Mouse (Mus musculus): Measurements from ENCODE around the gene Ighmbp2. TPM values are rescaled to one million over a fixed set of nuclear protein-coding genes. Genes with fewer than 3 reads are reported as not detected.

Gene Ighmbp2
- total and polyA plus RNA-seq, 3 experiments: 7.1 to 11.2 (median 10.3) TPM

DNA sequence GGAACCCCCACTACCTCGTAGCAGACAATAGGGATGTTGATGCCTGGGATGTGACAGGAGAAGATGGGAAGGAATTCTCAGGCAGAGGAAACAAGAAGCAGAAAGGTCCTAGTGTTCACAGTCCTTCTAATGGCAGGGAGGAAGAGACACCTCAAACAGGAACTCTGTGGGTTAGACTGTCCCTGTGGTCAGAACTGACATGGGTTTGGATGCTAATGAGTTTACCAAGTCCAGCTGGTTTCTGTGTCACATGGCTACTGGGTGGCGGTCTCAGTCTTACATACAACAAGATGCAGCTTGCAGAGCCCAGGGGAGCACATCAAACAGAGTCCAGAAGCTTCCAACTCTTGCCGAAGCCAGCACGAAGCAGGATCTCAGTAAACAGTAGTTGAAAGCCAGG is 21.2 kb upstream of the Ighmbp2 start:
- in situ Hi-C loops (cut with MboI; ENCODE audit: low pct_ligation_motif_present, low pct_unique_long_range_greater_than_20kb, low sequenced_read_pairs): no loop called here

DNA sequence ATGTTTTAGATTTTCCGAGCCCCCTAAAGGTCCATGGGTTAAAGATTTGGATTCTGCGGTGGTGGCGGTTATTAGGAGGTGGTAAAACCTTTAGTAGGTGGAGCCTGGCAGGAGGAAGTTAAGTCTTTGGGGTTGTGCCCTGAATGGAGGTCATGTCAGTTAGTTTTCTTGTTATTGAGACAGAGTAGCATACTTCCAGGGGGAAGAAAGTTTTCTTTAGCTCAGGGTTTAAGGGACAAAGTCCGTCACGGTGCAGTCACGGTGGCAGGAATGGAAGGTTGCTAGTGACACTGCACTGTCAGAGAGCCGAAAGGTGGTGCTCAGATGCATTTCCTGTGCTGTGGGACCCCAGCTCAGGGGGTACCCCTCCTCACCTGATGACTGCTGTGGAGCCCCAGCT is 15.0 kb upstream of the Ighmbp2 start:
- dilution Hi-C loops (cut with MboI; ENCODE audit: extremely low pct_ligation_motif_present, extremely low pct_unique_long_range_greater_than_20kb, low sequenced_read_pairs): no loop called here
- Histone ChIP-seq H3K9ac (ENCODE audit: insufficient read depth, low read depth) (no peak overlapping the region), H3K4me2 (ENCODE audit: insufficient read depth, low read depth, poor library complexity, severe bottlenecking) (no peak overlapping the region), H3K4me1 (ENCODE audit: control insufficient read depth in 1 of 2, insufficient read depth in 2 of 2) (no peaks in the 10 kb centered on the region), H3K27ac (ENCODE audit: insufficient read depth, low read depth) (no peak overlapping the region), H3K4me3 (replicated peaks in 1 of 3; ENCODE audit: low read depth in 2 of 3, low read length in 2 of 3, poor library complexity in 1 of 3) (no peak overlapping the region), H3K27me3 (replicated peaks) (no peaks in the 10 kb centered on the region), H3K9me3 (replicated peaks; ENCODE audit: low read length) (no peaks in the 10 kb centered on the region), H3K79me2 (replicated peaks; ENCODE audit: control insufficient read depth, extremely low read depth, insufficient read depth, poor library complexity, severe bottlenecking) (no peaks in the 10 kb centered on the region), H3K36me3 (replicated peaks in 1 of 2; ENCODE audit: control insufficient read depth in 1 of 2, insufficient read depth in 1 of 2, low read length in 1 of 2) (peaks cover 0 to 16% of the 10 kb centered on the region in 2 experiments)
- TF ChIP-seq PAX5 (IDR thresholded peaks at IDR 0.05; ENCODE audit: low read length) (no peak), SIN3A (IDR thresholded peaks at IDR 0.05; ENCODE audit: low read length) (no peak), MYC (IDR thresholded peaks at IDR 0.05; ENCODE audit: low read depth, low read length) (no peak), MXI1 (IDR thresholded peaks at IDR 0.05; ENCODE audit: low read depth, low read length) (no peak), HCFC1 (IDR thresholded peaks at IDR 0.05; ENCODE audit: low read depth, low read length) (no peak), POLR2AphosphoS2 (IDR thresholded peaks at IDR 0.05; ENCODE audit: low read depth, low read length) (no peak), IRF4 (IDR thresholded peaks at IDR 0.05; ENCODE audit: low read depth, low read length) (no peak), TCF12 (IDR thresholded peaks at IDR 0.05; ENCODE audit: low read depth, low read length) (no peak), ZMIZ1 (IDR thresholded peaks at IDR 0.05; ENCODE audit: low read depth, low read length) (no peak), KAT2A (IDR thresholded peaks at IDR 0.05; ENCODE audit: insufficient replicate concordance, low read length) (no peak), NRF1 (IDR thresholded peaks at IDR 0.05; ENCODE audit: low read depth, low read length) (no peak), ZC3H11A (IDR thresholded peaks at IDR 0.05; ENCODE audit: low read depth, low read length) (no peak), NELFE (IDR thresholded peaks at IDR 0.05; ENCODE audit: low read depth, low read length) (no peak), JUN (IDR thresholded peaks at IDR 0.05; ENCODE audit: insufficient read depth, low read depth, low read length) (no peak), SMC3 (IDR thresholded peaks at IDR 0.05; ENCODE audit: low read depth, low read length) (no peak)
- in situ Hi-C loops (cut with MboI; ENCODE audit: low pct_ligation_motif_present, low pct_unique_long_range_greater_than_20kb, low sequenced_read_pairs): no loop called here
- no peak for DNase-seq (ENCODE audit: extremely low read depth)

More for the DNA sequence above, 21.2 kb upstream of the Ighmbp2 start:
- peaks cover 4 to 8% of the 10 kb centered on the region in 2 experiments; a peak in 3 of 4 replicates for H3K4me1 ChIP-seq (ENCODE audit: control insufficient read depth in 1 of 2, insufficient read depth in 2 of 2)
- H3K4me2 ChIP-seq (ENCODE audit: insufficient read depth, low read depth, poor library complexity, severe bottlenecking): no peak overlapping the region
- H3K27me3 ChIP-seq (replicated peaks): peaks cover 3% of the 10 kb centered on the region
- TF ChIP-seq BHLHE40 (IDR thresholded peaks at IDR 0.05; ENCODE audit: low read depth, low read length) (0 out of 2 replicates have a peak, but pooled peaks have one; percentile 23), EP300 (IDR thresholded peaks at IDR 0.05; ENCODE audit: low read length) (0 out of 2 replicates have a peak, but pooled peaks have one; percentile 16), CHD2 (IDR thresholded peaks at IDR 0.05; ENCODE audit: low read length) (no peak), ETS1 (conservative IDR thresholded peaks at IDR 0.05; ENCODE audit: low read depth, low read length) (peak; percentile 30; the same call in 1 of the 2 replicates), MAX (IDR thresholded peaks at IDR 0.05; ENCODE audit: low read length) (peak; percentile 36; the same call in 1 of the 2 replicates), PAX5 (IDR thresholded peaks at IDR 0.05; ENCODE audit: low read length) (no peak), SIN3A (IDR thresholded peaks at IDR 0.05; ENCODE audit: low read length) (0 out of 2 replicates have a peak, but pooled peaks have one; percentile 34), USF1 (IDR thresholded peaks at IDR 0.05; ENCODE audit: low read depth, low read length) (peak; percentile 16; the same call in 1 of the 2 replicates)
- H3K36me3 ChIP-seq (replicated peaks in 1 of 2; ENCODE audit: control insufficient read depth in 1 of 2, insufficient read depth in 1 of 2, low read length in 1 of 2): no peaks in the 10 kb centered on the region
- H3K9me3 ChIP-seq (replicated peaks; ENCODE audit: low read length): no peaks in the 10 kb centered on the region
- H3K27ac ChIP-seq (ENCODE audit: insufficient read depth, low read depth): no peak overlapping the region
- no peaks in the 10 kb centered on the region for H3K79me2 ChIP-seq (replicated peaks; ENCODE audit: control insufficient read depth, extremely low read depth, insufficient read depth, poor library complexity, severe bottlenecking)
- no peak overlapping the region for H3K9ac ChIP-seq (ENCODE audit: insufficient read depth, low read depth)
- dilution Hi-C loops (cut with MboI; ENCODE audit: extremely low pct_ligation_motif_present, extremely low pct_unique_long_range_greater_than_20kb, low sequenced_read_pairs): no loop called here
- no peak overlapping the region for H3K4me3 ChIP-seq (replicated peaks in 1 of 3; ENCODE audit: low read depth in 2 of 3, low read length in 2 of 3, poor library complexity in 1 of 3)
- no peak for DNase-seq (ENCODE audit: extremely low read depth)

All from CH12.LX (cell line).